Mouse (Mus musculus) hindbrain, embryonic 12.5 days (tissue): ENCODE results near the gene Tapbp. TPM values are rescaled to one million over a fixed set of nuclear protein-coding genes. Genes with fewer than 3 reads are reported as not detected.
A peak's percentile ranks its signal among the peaks of the same experiment; 100 is the strongest.
"Not testable (repeated sequence)": the region's sequence is repeated elsewhere in the genome, so short reads cannot be mapped to it uniquely, and the experiment has no call there.

Experiments used
- ATAC-seq: fragments of 200-750 bp; cut with Nextera tagmentation; 2 replicates; pipeline ENCODE4 v1.8.0; 2017; ENCODE audit warnings: moderate TSS enrichment; ENCODE audit not compliant: low FRiP score
- H3K27ac ChIP-seq: fragments of 300-500 bp; sonication (generic); 2 replicates; pipeline ENCODE4 v1.5.1; 2016; ENCODE audit warnings: mild to moderate bottlenecking
- H3K27me3 ChIP-seq: fragments of 300-500 bp; sonication (generic); 2 replicates; pipeline ENCODE4 v1.6.1; 2016; ENCODE audit warnings: mild to moderate bottlenecking
- H3K36me3 ChIP-seq: fragments of 300-500 bp; sonication (generic); 2 replicates; pipeline ENCODE4 v1.6.1; 2016; ENCODE audit warnings: mild to moderate bottlenecking
- H3K4me1 ChIP-seq: fragments of 300-500 bp; sonication (generic); 2 replicates; pipeline ENCODE4 v1.6.1; 2016
- H3K4me2 ChIP-seq: fragments of 300-500 bp; sonication (generic); replicated peaks from 2 replicates; pipeline ENCODE4 v1.6.1; 2016; ENCODE audit warnings: mild to moderate bottlenecking
- H3K4me3 ChIP-seq: fragments of 300-500 bp; sonication (generic); 2 replicates; pipeline ENCODE4 v1.5.1; 2016; ENCODE audit warnings: mild to moderate bottlenecking
- H3K9ac ChIP-seq: fragments of 300-500 bp; sonication (generic); 2 replicates; pipeline ENCODE4 v1.6.1; 2016; ENCODE audit warnings: mild to moderate bottlenecking, moderate library complexity
- H3K9me3 ChIP-seq: fragments of 300-500 bp; sonication (generic); replicated peaks from 2 replicates; pipeline ENCODE4 v1.6.1; 2016; ENCODE audit warnings: mild to moderate bottlenecking
- WGBS: fragments of 180-500 bp; shearing (Covaris S2); methylation state at CpG from one replicate; pipeline ENCODE4 v1.1.7; 2016; 5-methylcytosine and 5-hydroxymethylcytosine counted together
- polyA plus RNA-seq: library from polyadenylated mRNA; unstranded; fragments of >200 nt; fragmentation: Nextera tagmentation; extraction: Ambion mirVana; gene quantifications from 2 replicates; pipeline ENCODE4 v1.2.1, GENCODE M21; 2016

Gene Tapbp
- polyA plus RNA-seq: 23.9 and 27.6 TPM in 2 replicates

GRCm38 (mm10) chr17:33915671-33916250, at the start of gene Tapbp, which contains the start of gene Zbtb22:
Gene Tapbp, plus strand, starts transcription at chr17:33915899.
Gene Zbtb22, plus strand, starts transcription at chr17:33915904.
- H3K27me3 ChIP-seq: 0 out of 2 replicates have a peak, but pooled peaks cover 9% of the 10 kb centered on the region
- peak within 1 kb of the TSS; percentile 70 for H3K9ac ChIP-seq
- ATAC-seq: peak; percentile 90
- WGBS: 1% methylated on average over 34 of the region's 34 CpGs
- peak within 1 kb of the TSS; percentile 46 for H3K4me2 ChIP-seq
- peaks cover 44% of the 10 kb centered on the region for H3K4me1 ChIP-seq
- peak within 1 kb of the TSS; percentile 89 for H3K27ac ChIP-seq
- H3K4me3 ChIP-seq: peak within 1 kb of the TSS; percentile 56
- H3K36me3 ChIP-seq: peaks cover 47% of the 10 kb centered on the region
- no peaks in the 10 kb centered on the region for H3K9me3 ChIP-seq

GRCm38 (mm10) chr17:33873537-33873936, 42.2 kb upstream of the Tapbp start, which contains the start of gene Gm7029:
Gene Gm7029, plus strand, starts transcription at chr17:33873837.
- H3K9ac ChIP-seq, H3K4me3 ChIP-seq, H3K27ac ChIP-seq, H3K9me3 ChIP-seq, ATAC-seq, H3K4me1 ChIP-seq, H3K27me3 ChIP-seq, H3K4me2 ChIP-seq: not testable (repeated sequence)
- H3K36me3 ChIP-seq: peaks cover 13% of the 10 kb centered on the region; the same call in 1 of the 2 replicates
- WGBS: 75% methylated on average over 2 of the region's 12 CpGs

GRCm38 (mm10) chr17:33874411-33874810, 41.3 kb upstream of the Tapbp start:
- Histone ChIP-seq H3K9ac (no peak overlapping the region), H3K4me1 (no peaks in the 10 kb centered on the region), H3K9me3 (no peaks in the 10 kb centered on the region), H3K27ac (no peak overlapping the region), H3K4me3 (no peak overlapping the region), H3K36me3 (peaks cover 19% of the 10 kb centered on the region), H3K4me2 (no peak overlapping the region), H3K27me3 (no peaks in the 10 kb centered on the region)
- 89% methylated on average over 11 of the region's 11 CpGs for WGBS
- ATAC-seq: no peak

GRCm38 (mm10) chr17:33875797-33876196, 39.9 kb upstream of the Tapbp start:
- not testable (repeated sequence) for H3K9ac ChIP-seq, H3K9me3 ChIP-seq, H3K4me3 ChIP-seq, H3K4me2 ChIP-seq, H3K4me1 ChIP-seq, H3K27me3 ChIP-seq, ATAC-seq, H3K27ac ChIP-seq
- peaks cover 26% of the 10 kb centered on the region for H3K36me3 ChIP-seq
- 82% methylated on average over 5 of the region's 5 CpGs for WGBS

- H3K27me3 ChIP-seq, H3K27ac ChIP-seq, H3K4me2 ChIP-seq, H3K9me3 ChIP-seq, H3K9ac ChIP-seq, H3K4me1 ChIP-seq, ATAC-seq, H3K4me3 ChIP-seq: not testable (repeated sequence)
- WGBS: 88% methylated on average over 10 of the region's 11 CpGs
- H3K36me3 ChIP-seq: peaks cover 27% of the 10 kb centered on the region
Measured at GRCm38 (mm10) chr17:33884320-33884719, 31.4 kb upstream of the Tapbp start.

- not testable (repeated sequence) for H3K4me3 ChIP-seq
Measured at GRCm38 (mm10) chr17:33887802-33888201, 27.9 kb upstream of the Tapbp start.

GRCm38 (mm10) chr17:33888230-33888629, 27.5 kb upstream of the Tapbp start:
- not testable (repeated sequence) for H3K4me1 ChIP-seq, H3K4me2 ChIP-seq, H3K27me3 ChIP-seq, ATAC-seq, H3K27ac ChIP-seq, H3K4me3 ChIP-seq, H3K9ac ChIP-seq, H3K9me3 ChIP-seq
- peaks cover 19% of the 10 kb centered on the region; the same call in 1 of the 2 replicates for H3K36me3 ChIP-seq

More at GRCm38 (mm10) chr17:33887802-33888201, 27.9 kb upstream of the Tapbp start:
- not testable (repeated sequence) for H3K9me3 ChIP-seq, H3K4me2 ChIP-seq, H3K9ac ChIP-seq, H3K27ac ChIP-seq, ATAC-seq, H3K27me3 ChIP-seq, H3K4me1 ChIP-seq
- H3K36me3 ChIP-seq: peaks cover 19% of the 10 kb centered on the region; the same call in 1 of the 2 replicates
- WGBS: 82% methylated on average over 2 of the region's 2 CpGs

- H3K9me3 ChIP-seq, H3K4me1 ChIP-seq, H3K27me3 ChIP-seq: not testable (repeated sequence)
- ATAC-seq: peak; percentile 34; the same call in 1 of the 2 replicates
- Histone ChIP-seq H3K27ac (peak overlapping the region; percentile 55; the same call in 1 of the 2 replicates), H3K4me2 (peak overlapping the region; percentile 68), H3K4me3 (peak overlapping the region; percentile 70), H3K9ac (peak overlapping the region; percentile 68), H3K36me3 (0 out of 2 replicates have a peak, but pooled peaks cover 11% of the 10 kb centered on the region)
- under 1% methylated on average over 44 of the region's 44 CpGs for WGBS
Measured at GRCm38 (mm10) chr17:33889941-33890532, 25.7 kb upstream of the Tapbp start.

- Histone ChIP-seq H3K27ac (peak within 1 kb of the TSS; percentile 55; the same call in 1 of the 2 replicates), H3K36me3 (0 out of 2 replicates have a peak, but pooled peaks cover 8% of the 10 kb centered on the region), H3K9ac (peak within 1 kb of the TSS; percentile 68), H3K4me2 (peak within 1 kb of the TSS; percentile 68), H3K4me3 (peak within 1 kb of the TSS; percentile 70), H3K9me3 (no peaks in the 10 kb centered on the region), H3K4me1 (peaks cover 9% of the 10 kb centered on the region), H3K27me3 (no peaks in the 10 kb centered on the region; the same call in 1 of the 2 replicates)
- 1% methylated on average over 49 of the region's 49 CpGs for WGBS
- ATAC-seq: peak; percentile 99
Measured at GRCm38 (mm10) chr17:33890533-33891059, 25.1 kb upstream of the Tapbp start, which contains the start of gene Kifc1. Gene Kifc1, minus strand, starts transcription at chr17:33890661.

GRCm38 (mm10) chr17:33891357-33891756, 24.3 kb upstream of the Tapbp start:
- ATAC-seq: no peak
- no peak overlapping the region for H3K4me2 ChIP-seq
- H3K4me1 ChIP-seq: peaks cover 9% of the 10 kb centered on the region
- 68% methylated on average over 2 of the region's 2 CpGs for WGBS
- no peaks in the 10 kb centered on the region; the same call in 1 of the 2 replicates for H3K27me3 ChIP-seq
- H3K4me3 ChIP-seq: no peak overlapping the region
- 0 out of 2 replicates have a peak, but pooled peaks cover under 1% of the 10 kb centered on the region for H3K36me3 ChIP-seq
- H3K9ac ChIP-seq: no peak overlapping the region
- no peaks in the 10 kb centered on the region for H3K9me3 ChIP-seq
- H3K27ac ChIP-seq: no peak overlapping the region

GRCm38 (mm10) chr17:33891892-33892291, 23.8 kb upstream of the Tapbp start:
- 68% methylated on average over 6 of the region's 6 CpGs for WGBS
- H3K4me1 ChIP-seq, H3K27ac ChIP-seq, ATAC-seq, H3K4me2 ChIP-seq, H3K9ac ChIP-seq, H3K36me3 ChIP-seq, H3K27me3 ChIP-seq, H3K9me3 ChIP-seq, H3K4me3 ChIP-seq: not testable (repeated sequence)

GRCm38 (mm10) chr17:33892429-33892828, 23.3 kb upstream of the Tapbp start:
- no peaks in the 10 kb centered on the region for H3K9me3 ChIP-seq
- H3K27me3 ChIP-seq: no peaks in the 10 kb centered on the region; the same call in 1 of the 2 replicates
- H3K9ac ChIP-seq: no peak overlapping the region
- peaks cover 9% of the 10 kb centered on the region for H3K4me1 ChIP-seq
- no peak for ATAC-seq
- 11% methylated on average over 7 of the region's 7 CpGs for WGBS
- H3K4me3 ChIP-seq: no peak overlapping the region
- H3K36me3 ChIP-seq: no peaks in the 10 kb centered on the region
- no peak overlapping the region for H3K27ac ChIP-seq
- H3K4me2 ChIP-seq: no peak overlapping the region
